Mouse (Mus musculus): Measurements from ENCODE around the gene Kcnrg. TPM values are rescaled to one million over a fixed set of nuclear protein-coding genes. Genes with fewer than 3 reads are reported as not detected.

The Kcnrg gene
- polyA plus RNA-seq, 1 experiment from 2014 or later, result 0.74 TPM

GRCm38 (mm10) chr14:61647182-61647880, 40.1 kb downstream of the Kcnrg start:
- no peak for ATAC-seq (ENCODE audit: insufficient number of reproducible peaks, insufficient read depth, low FRiP score, low TSS enrichment)
- Histone ChIP-seq H3K4me3 (peak overlapping the region; percentile 80), H3K9ac (peak overlapping the region; percentile 90), H3K4me1 (peaks cover 5% of the 10 kb centered on the region; the same call in 1 of the 2 replicates), H3K4me2 (replicated peaks) (peak overlapping the region; percentile 70), H3K27ac (peak overlapping the region; percentile 97), H3K36me3 (no peaks in the 10 kb centered on the region), H3K27me3 (no peaks in the 10 kb centered on the region), H3K9me3 (no peaks in the 10 kb centered on the region)
- WGBS, result under 1% methylated on average over 24 of the region's 24 CpGs

GRCm38 (mm10) chr14:61647881-61648684, 40.8 kb downstream of the Kcnrg start:
- Histone ChIP-seq H3K4me3 (peak overlapping the region; percentile 80), H3K27ac (peak overlapping the region; percentile 97), H3K27me3 (no peaks in the 10 kb centered on the region), H3K4me1 (peaks cover 5% of the 10 kb centered on the region; the same call in 1 of the 2 replicates), H3K9ac (peak overlapping the region; percentile 90), H3K9me3 (no peaks in the 10 kb centered on the region), H3K4me2 (replicated peaks) (peak overlapping the region; percentile 70), H3K36me3 (no peaks in the 10 kb centered on the region)
- ATAC-seq (ENCODE audit: insufficient number of reproducible peaks, insufficient read depth, low FRiP score, low TSS enrichment), result peak; percentile 79
- WGBS, result under 1% methylated on average over 79 of the region's 95 CpGs

GRCm38 (mm10) chr14:61648685-61649504, 41.6 kb downstream of the Kcnrg start:
- 2% methylated on average over 62 of the region's 62 CpGs for WGBS
- H3K9me3 ChIP-seq, result no peaks in the 10 kb centered on the region
- H3K4me1 ChIP-seq, result peaks cover 5% of the 10 kb centered on the region; the same call in 1 of the 2 replicates
- H3K4me2 ChIP-seq (replicated peaks), result peak overlapping the region; percentile 70
- peak overlapping the region; percentile 97 for H3K27ac ChIP-seq
- peak overlapping the region; percentile 80 for H3K4me3 ChIP-seq
- peak; percentile 91 for ATAC-seq (ENCODE audit: insufficient number of reproducible peaks, insufficient read depth, low FRiP score, low TSS enrichment)
- H3K36me3 ChIP-seq, result no peaks in the 10 kb centered on the region
- H3K27me3 ChIP-seq, result no peaks in the 10 kb centered on the region
- peak overlapping the region; percentile 90 for H3K9ac ChIP-seq

GRCm38 (mm10) chr14:61650291-61650960, 43.2 kb downstream of the Kcnrg start:
- Histone ChIP-seq H3K4me3 (no peak overlapping the region), H3K9me3 (no peaks in the 10 kb centered on the region), H3K9ac (no peak overlapping the region), H3K27ac (no peak overlapping the region), H3K4me1 (peaks cover 5% of the 10 kb centered on the region; the same call in 1 of the 2 replicates), H3K27me3 (no peaks in the 10 kb centered on the region), H3K4me2 (replicated peaks) (no peak overlapping the region), H3K36me3 (no peaks in the 10 kb centered on the region)
- 39% methylated on average over 9 of the region's 9 CpGs for WGBS
- ATAC-seq (ENCODE audit: insufficient number of reproducible peaks, insufficient read depth, low FRiP score, low TSS enrichment), result no peak

- no peak overlapping the region for H3K4me2 ChIP-seq (replicated peaks)
- H3K27me3 ChIP-seq, result no peaks in the 10 kb centered on the region
- no peak overlapping the region for H3K9ac ChIP-seq
- no peaks in the 10 kb centered on the region for H3K9me3 ChIP-seq
- H3K36me3 ChIP-seq, result no peaks in the 10 kb centered on the region
- no peak overlapping the region for H3K27ac ChIP-seq
- H3K4me1 ChIP-seq, result no peaks in the 10 kb centered on the region
- WGBS, result 46% methylated on average over 2 of the region's 2 CpGs
- H3K4me3 ChIP-seq, result no peak overlapping the region
- no peak for ATAC-seq (ENCODE audit: insufficient number of reproducible peaks, insufficient read depth, low FRiP score, low TSS enrichment)
Observed at GRCm38 (mm10) chr14:61656469-61656868, 49.2 kb downstream of the Kcnrg start.

GRCm38 (mm10) chr14:61661496-61661895, 54.2 kb downstream of the Kcnrg start:
- no peak for ATAC-seq (ENCODE audit: insufficient number of reproducible peaks, insufficient read depth, low FRiP score, low TSS enrichment)
- H3K36me3 ChIP-seq, result no peaks in the 10 kb centered on the region
- no peaks in the 10 kb centered on the region for H3K9me3 ChIP-seq
- H3K4me3 ChIP-seq, result no peak overlapping the region
- H3K9ac ChIP-seq, result no peak overlapping the region
- H3K27me3 ChIP-seq, result no peaks in the 10 kb centered on the region
- no peaks in the 10 kb centered on the region for H3K4me1 ChIP-seq
- H3K4me2 ChIP-seq (replicated peaks), result no peak overlapping the region
- no peak overlapping the region for H3K27ac ChIP-seq
- WGBS, result 75% methylated on average over 1 of the region's 1 CpGs

- ATAC-seq (ENCODE audit: insufficient number of reproducible peaks, insufficient read depth, low FRiP score, low TSS enrichment), result no peak
- H3K4me3 ChIP-seq, result no peak overlapping the region
- WGBS, result 91% methylated on average over 8 of the region's 8 CpGs
- H3K4me2 ChIP-seq (replicated peaks), result no peak overlapping the region
- no peaks in the 10 kb centered on the region for H3K36me3 ChIP-seq
- no peak overlapping the region for H3K9ac ChIP-seq
- no peak overlapping the region for H3K27ac ChIP-seq
- no peaks in the 10 kb centered on the region for H3K4me1 ChIP-seq
- H3K9me3 ChIP-seq, result no peaks in the 10 kb centered on the region
- no peaks in the 10 kb centered on the region for H3K27me3 ChIP-seq
Observed at GRCm38 (mm10) chr14:61662307-61662706, 55.0 kb downstream of the Kcnrg start.

MicroRNA genes within 50 kb of the gene (microRNA counts, 519-probe panel; counts per million panel counts)
- microRNA mmu-miR-15a (6,710 counts per million, percentile 96 among the panel's probes with 10 or more counts), microRNA mmu-miR-16 (7,607 counts per million, percentile 99 among the panel's probes with 10 or more counts)

Small RNA genes lying within 50 kb of the gene (microRNA-seq; reads per million reads assigned to microRNA genes)
- 4,102 reads per million, percentile 88 among the genes with 10 or more reads in this experiment for gene Mir15a
- gene Mir16-1, result 2,177 reads per million, percentile 83 among the genes with 10 or more reads in this experiment

Other genes starting within 250 kb of the Kcnrg start
- 13.9 and 14.3 TPM in 2 replicates for gene Ebpl, start 247.0 kb upstream of the Kcnrg start, polyA plus RNA-seq (2016; fragmentation: Nextera tagmentation; extraction: Ambion mirVana)
- gene Kpna3, start 167.6 kb upstream of the Kcnrg start, polyA plus RNA-seq (2016; fragmentation: Nextera tagmentation; extraction: Ambion mirVana), result 69.0 and 71.7 TPM in 2 replicates
- gene Spryd7, start 50.6 kb upstream of the Kcnrg start, polyA plus RNA-seq (2016; fragmentation: Nextera tagmentation; extraction: Ambion mirVana), result 17.3 and 18.0 TPM in 2 replicates
- 26.9 TPM in 2 replicates for gene Trim13, start 9.2 kb upstream of the Kcnrg start, polyA plus RNA-seq (2016; fragmentation: Nextera tagmentation; extraction: Ambion mirVana)